Comparison of ENCODE assay signal across 26 mouse cellular contexts in genomic region chr10:120031316-120031715, GRCm38 (mm10).
"Had no signal": no experiment of that assay in that cellular context is flagged by ENCODE, and none has a peak within 500 bp of the region (broad histone marks: within the 10 kb centered on the region; RNA-seq: fewer than 3 reads in every experiment).

No protein-coding gene starts in this region.

- H3K4me2 ChIP-seq: heart, embryonic 12.5 days; hindbrain, embryonic 12.5 days; hindbrain, embryonic 15.5 days; limb, embryonic 12.5 days; liver, embryonic 11.5 days; liver, embryonic 13.5 days; liver, embryonic 15.5 days had no signal

- H3K4me3 ChIP-seq: gastrocnemius, adult 2 months; heart, embryonic 10.5 days; heart, embryonic 12.5 days; hindbrain, embryonic 10.5 days; hindbrain, embryonic 12.5 days; hindbrain, embryonic 15.5 days; layer of hippocampus, adult 2 months; left cerebral cortex, adult 2 months; limb, embryonic 10.5 days; limb, embryonic 12.5 days; liver, embryonic 13.5 days; liver, embryonic 15.5 days had no signal

- H3K9me3 ChIP-seq: heart, embryonic 10.5 days; heart, embryonic 12.5 days; hindbrain, embryonic 10.5 days; hindbrain, embryonic 12.5 days; hindbrain, embryonic 15.5 days; limb, embryonic 10.5 days; limb, embryonic 12.5 days; liver, embryonic 13.5 days; liver, embryonic 15.5 days had no signal

- DNase-seq: gastrocnemius, adult 2 months; gastrocnemius, postnatal 10 days; gastrocnemius, postnatal 25 days; heart, adult 18-20 months; heart, postnatal 10 days; heart, postnatal 4 days; kidney, adult 18-20 months; kidney, adult 8-10 months; kidney, postnatal 10 days; kidney, postnatal 25 days; kidney, postnatal 4 days; liver; liver, embryonic 13.5 days had no signal

- H3K27me3 ChIP-seq: heart, embryonic 12.5 days; hindbrain, embryonic 12.5 days; hindbrain, embryonic 15.5 days; limb, embryonic 12.5 days; liver, embryonic 13.5 days; liver, embryonic 15.5 days had no signal

- H3K9ac ChIP-seq: heart, embryonic 12.5 days; hindbrain, embryonic 12.5 days; hindbrain, embryonic 15.5 days; limb, embryonic 12.5 days; liver, embryonic 13.5 days; liver, embryonic 15.5 days had no signal

- H3K4me1 ChIP-seq: heart, embryonic 12.5 days; limb, embryonic 10.5 days; limb, embryonic 12.5 days; liver, embryonic 13.5 days; liver, embryonic 15.5 days had no signal

- H3K36me3 ChIP-seq: heart, embryonic 10.5 days; heart, embryonic 12.5 days; hindbrain, embryonic 10.5 days; hindbrain, embryonic 12.5 days; hindbrain, embryonic 15.5 days; limb, embryonic 10.5 days; limb, embryonic 12.5 days; liver, embryonic 13.5 days; liver, embryonic 15.5 days had no signal

- H3K27ac ChIP-seq: gastrocnemius, adult 2 months; heart, embryonic 10.5 days; hindbrain, embryonic 10.5 days; hindbrain, embryonic 12.5 days; hindbrain, embryonic 15.5 days; layer of hippocampus, adult 2 months; left cerebral cortex, adult 2 months; limb, embryonic 10.5 days; limb, embryonic 12.5 days; liver, embryonic 13.5 days; liver, embryonic 15.5 days had no signal

- ATAC-seq: inflammation-experienced regulatory T-cells, adult 6 months; intestine, postnatal 0 days had no signal
